Mouse (Mus musculus) monocyte, adult 5-6 weeks (primary cell): ENCODE measurements around the gene Vmn1r192. TPM values are rescaled to one million over a fixed set of nuclear protein-coding genes. Genes with fewer than 3 reads are reported as not detected.
"Not testable (repeated sequence)": the region's sequence is repeated elsewhere in the genome, so short reads cannot be mapped to it uniquely, and the experiment has no call there.

Experiments used
- ATAC-seq: fragments of 153-309, 156-312 bp; replicated peaks from 2 replicates; pipeline ENCODE4 v1.8.0; 2017; ENCODE audit warnings: mild to moderate bottlenecking; ENCODE audit not compliant: low TSS enrichment, insufficient number of reproducible peaks, severe bottlenecking, poor library complexity, low FRiP score
- total RNA-seq: library from RNA; stranded (forward); fragments of 200-1000, 200-491, 200-594 nt; gene quantifications from 3 replicates; pipeline ENCODE4 v1.2.3, GENCODE M21; 2017

The Vmn1r192 gene
- total RNA-seq: not detected in 3 replicates

DNA sequence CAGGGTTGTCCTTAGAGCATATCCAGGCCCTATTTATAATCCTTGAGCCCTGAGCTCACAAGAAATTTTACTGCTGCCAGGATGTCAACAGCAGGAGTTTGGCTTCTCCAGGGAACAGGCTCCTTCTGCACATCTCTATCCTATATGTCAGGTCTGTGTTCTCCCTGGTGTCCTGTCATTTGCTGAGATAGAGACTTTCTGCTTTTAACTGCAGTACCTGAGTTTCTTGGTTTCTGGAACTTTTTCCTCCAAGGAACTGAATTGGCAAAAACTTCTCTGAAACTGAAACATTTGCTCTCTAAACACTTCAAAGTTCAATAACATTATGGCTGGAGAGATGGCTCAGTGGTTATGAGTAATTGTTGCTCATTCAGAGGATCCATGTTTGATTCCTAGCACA lies at the start of gene Vmn1r192:
Gene Vmn1r192, minus strand, starts transcription at position 101 of the 400 bp plus-strand sequence.
- ATAC-seq: no peak

DNA sequence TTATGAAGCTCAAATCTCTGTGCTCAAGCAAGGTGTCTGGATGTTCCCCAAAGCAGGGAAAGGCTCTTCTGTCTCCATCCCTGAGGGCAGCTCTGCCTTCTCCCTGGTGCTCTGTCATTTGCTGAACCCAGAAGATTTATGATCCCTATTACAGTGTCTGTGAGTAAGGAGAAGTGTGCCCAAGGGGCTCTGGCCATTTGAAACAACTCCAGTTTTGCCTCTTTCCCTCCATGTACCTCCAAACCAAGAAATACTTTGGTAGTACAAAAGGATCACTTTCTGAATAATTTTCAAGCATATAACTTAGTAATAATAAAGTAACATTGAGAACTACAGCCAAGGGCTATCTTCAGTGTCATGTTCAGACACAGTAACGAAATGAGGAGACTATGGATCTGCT lies 32.1 kb upstream of the Vmn1r192 start, which contains the start of gene Vmn1r193:
Gene Vmn1r193, minus strand, starts transcription at position 101 of the 400 bp plus-strand sequence.
- ATAC-seq: not testable (repeated sequence)

DNA sequence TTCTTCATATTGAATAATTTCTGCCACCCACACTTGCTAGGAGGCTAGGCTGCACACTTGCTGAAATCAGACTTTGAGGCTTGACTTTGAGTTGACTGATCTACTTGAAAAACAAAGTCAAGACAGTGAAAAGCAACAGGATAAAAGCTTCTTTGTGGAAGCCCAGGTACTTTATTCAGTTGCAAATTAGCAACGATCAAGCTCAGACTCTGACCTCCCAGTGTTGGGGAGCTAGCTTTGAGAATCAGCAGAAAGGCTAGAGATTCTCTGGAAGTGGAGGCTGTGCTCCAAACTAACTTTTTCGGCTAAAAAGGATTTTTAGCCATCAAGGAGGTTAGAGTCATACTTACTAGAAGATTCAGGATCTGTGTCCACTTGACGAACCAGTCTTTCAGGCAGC lies 1.8 kb upstream of the Vmn1r192 start:
- ATAC-seq: not testable (repeated sequence)

DNA sequence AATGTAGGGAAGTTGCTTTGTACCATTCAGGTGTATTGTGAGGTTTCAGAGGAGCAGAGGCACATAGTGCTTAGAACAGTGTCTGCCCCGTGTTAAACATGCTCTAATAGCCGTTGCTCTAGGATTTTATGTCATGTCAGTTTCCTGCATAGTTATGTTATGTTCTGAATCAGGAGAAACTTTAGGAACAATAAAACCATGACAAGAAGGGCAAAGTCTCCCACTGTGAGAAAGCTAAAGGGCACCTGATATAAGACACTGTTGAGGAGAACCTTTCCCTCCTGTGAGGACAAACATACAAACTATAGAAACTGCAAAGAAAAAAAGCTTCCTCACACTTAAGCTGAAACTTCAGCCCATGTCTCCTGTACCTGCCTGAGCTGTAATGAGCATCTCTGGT lies 556 bp downstream of the Vmn1r192 start:
- ATAC-seq: no peak

DNA sequence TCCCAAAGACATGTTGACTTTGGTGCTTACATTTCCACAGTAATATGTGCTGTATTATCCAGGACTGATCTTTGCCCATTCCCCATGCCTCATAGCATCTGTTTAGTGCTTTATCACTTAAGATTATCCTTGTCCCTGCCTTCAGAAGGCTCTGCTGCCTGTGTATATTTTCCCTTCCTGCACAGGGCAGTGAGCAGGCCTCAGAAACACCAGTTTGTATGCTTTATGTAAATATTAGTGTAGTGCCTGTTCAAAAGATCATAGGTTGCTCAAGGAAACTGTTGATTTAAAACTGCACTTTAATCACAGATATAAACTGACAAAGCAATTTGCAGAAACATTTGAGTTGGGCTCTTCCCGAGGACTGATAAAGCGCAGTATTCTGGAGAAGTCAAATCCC lies 1.6 kb downstream of the Vmn1r192 start:
- no peak for ATAC-seq

DNA sequence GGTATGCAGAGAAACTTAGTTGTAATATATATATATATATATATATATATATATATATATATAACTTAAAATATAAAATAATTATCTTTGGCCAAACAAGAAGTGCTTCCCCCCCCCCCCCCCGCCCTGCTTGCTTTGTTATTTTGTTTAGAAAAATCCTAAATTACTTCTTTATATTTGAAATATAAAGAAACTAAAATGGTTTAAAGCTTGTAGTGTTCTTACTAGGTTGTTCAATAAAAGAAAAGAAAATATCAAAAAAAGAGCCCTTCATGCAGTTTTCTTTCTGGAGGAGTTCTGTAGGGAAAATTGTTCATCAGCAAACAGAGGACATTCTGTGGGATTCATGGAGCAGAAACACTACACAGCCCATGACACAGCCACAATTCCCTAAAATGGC lies 7.1 kb downstream of the Vmn1r192 start, which contains the start of gene Vmn1r191:
Gene Vmn1r191, minus strand, starts transcription at position 101 of the 400 bp plus-strand sequence.
- no peak for ATAC-seq

DNA sequence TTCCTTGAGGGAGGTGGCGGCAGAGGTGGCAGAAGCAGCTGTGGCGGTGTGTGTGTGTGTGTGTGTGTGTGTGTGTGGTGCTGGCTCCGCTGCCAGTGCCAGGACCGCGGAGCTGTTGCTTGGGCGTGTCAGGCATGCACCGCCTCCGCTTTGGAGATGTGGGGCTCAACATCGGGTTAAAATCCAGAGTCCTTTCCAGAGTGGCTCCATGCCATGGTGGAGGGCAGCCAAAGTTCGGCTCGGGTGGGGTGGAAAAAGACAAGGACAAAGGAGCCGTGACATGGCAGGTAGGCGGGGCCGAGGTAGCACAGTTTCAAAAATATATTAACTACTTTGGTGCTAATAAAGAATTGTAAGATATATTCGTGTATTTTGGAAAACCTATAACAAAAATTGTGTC lies 22.5 kb downstream of the Vmn1r192 start:
- ATAC-seq: no peak

DNA sequence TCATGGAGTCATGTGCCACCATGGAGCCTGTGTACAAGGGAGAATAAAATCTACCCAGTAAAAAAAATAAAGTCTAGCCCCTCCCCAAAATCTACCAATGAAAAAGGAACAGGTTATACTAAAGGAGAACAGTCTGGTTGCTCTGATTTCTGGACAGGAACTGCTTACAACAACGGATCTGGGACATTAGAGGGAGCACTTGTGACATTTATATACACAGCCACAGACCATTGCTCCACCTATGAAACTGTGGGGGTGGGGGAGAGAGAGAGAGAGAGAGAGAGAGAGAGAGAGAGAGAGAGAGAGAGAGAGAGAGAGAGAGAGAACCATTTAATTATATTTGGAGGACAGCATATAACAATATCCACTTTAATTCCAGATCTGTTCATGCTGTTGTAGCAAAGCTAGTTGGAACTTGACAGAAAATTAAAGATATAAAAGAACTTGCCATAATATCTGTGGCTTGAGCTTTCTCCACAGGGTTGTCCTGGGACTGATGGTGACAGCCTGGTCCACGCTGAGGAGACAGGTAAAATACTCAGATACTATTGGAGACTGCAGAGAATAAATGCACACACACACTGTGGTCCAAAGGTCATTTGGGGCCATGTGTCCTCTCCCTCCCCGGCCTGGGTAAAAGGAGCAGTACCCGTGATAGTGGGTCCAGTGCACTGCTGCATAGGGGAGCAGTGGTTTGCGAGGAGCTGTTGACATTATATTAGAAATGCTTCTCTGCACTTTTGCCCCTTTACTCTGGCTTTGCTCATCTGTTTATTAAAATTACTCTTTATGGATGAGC lies 54.2 kb downstream of the Vmn1r192 start:
- ATAC-seq: not testable (repeated sequence)

Other genes with a start within 250 kb of the Vmn1r192 start
- 2.1 to 2.6 TPM in 2 of 3 replicates, not detected in the other for gene Zfp184, start 246.0 kb downstream of the Vmn1r192 start, total RNA-seq
- 0.32 to 0.78 TPM in 2 of 3 replicates, not detected in the other for gene Pom121l2, start 209.9 kb downstream of the Vmn1r192 start, total RNA-seq
- 0.10 to 0.64 TPM in 2 of 3 replicates, not detected in the other for gene Prss16, start 181.4 kb downstream of the Vmn1r192 start, total RNA-seq
- gene Hist1h2ah, start 155.6 kb downstream of the Vmn1r192 start, total RNA-seq: 11.3 to 37.5 TPM in 2 of 3 replicates, not detected in the other
- 6.8 to 12.3 TPM (median 11.3 TPM) in 3 replicates for gene Hist1h2bk, start 155.3 kb downstream of the Vmn1r192 start, total RNA-seq
- gene Hist1h4i, start 149.8 kb downstream of the Vmn1r192 start, total RNA-seq: 13.3 to 29.5 TPM (median 23.6 TPM) in 3 replicates
- gene Hist1h2ag, start 148.2 kb downstream of the Vmn1r192 start, total RNA-seq: 17.4 to 59.7 TPM in 2 of 3 replicates, not detected in the other
- 7.1 to 19.9 TPM in 2 of 3 replicates, not detected in the other for gene Hist1h2bj, start 147.9 kb downstream of the Vmn1r192 start, total RNA-seq
- not detected in 3 replicates for gene Vmn1r188, start 106.7 kb downstream of the Vmn1r192 start, total RNA-seq
- gene Vmn1r189, start 85.3 kb downstream of the Vmn1r192 start, total RNA-seq: not detected in 3 replicates
- not detected in 3 replicates for gene Vmn1r191, start 7.2 kb downstream of the Vmn1r192 start, total RNA-seq
- gene Vmn1r193, start 32.0 kb upstream of the Vmn1r192 start, total RNA-seq: not detected in 3 replicates
- not detected in 3 replicates for gene Vmn1r194, start 53.1 kb upstream of the Vmn1r192 start, total RNA-seq
- not detected in 3 replicates for gene Vmn1r195, start 79.4 kb upstream of the Vmn1r192 start, total RNA-seq
- not detected in 3 replicates for gene Vmn1r196, start 98.8 kb upstream of the Vmn1r192 start, total RNA-seq
- gene Vmn1r197, start 133.4 kb upstream of the Vmn1r192 start, total RNA-seq: not detected in 3 replicates
- not detected in 3 replicates for gene Vmn1r198, start 159.2 kb upstream of the Vmn1r192 start, total RNA-seq
- not detected in 3 replicates for gene Vmn1r199, start 188.7 kb upstream of the Vmn1r192 start, total RNA-seq
- gene Vmn1r200, start 199.2 kb upstream of the Vmn1r192 start, total RNA-seq: not detected in 3 replicates